In genomic region chr3:108762597-108763111, GRCm38 (mm10) we compare ENCODE assay signal across 10 mouse cellular contexts. TPM values are rescaled to one million over a fixed set of nuclear protein-coding genes. Genes with fewer than 3 reads are reported as not detected.
DNase-seq lines count a peak whose midpoint lies in the region; ATAC-seq lines count a peak whose summit lies in the region.
"Had no signal": no experiment of that assay in that cellular context is flagged by ENCODE, and none has a peak within 500 bp of the region (broad histone marks: within the 10 kb centered on the region; RNA-seq: fewer than 3 reads in every experiment).

No protein-coding gene starts in this region.

- no peaks in the 10 kb centered on the region for H3K4me1 ChIP-seq in midbrain, embryonic 11.5 days (ENCODE audit: control insufficient read depth, insufficient read depth, low read length)
- H3K4me1 ChIP-seq in midbrain, embryonic 13.5 days (replicated peaks): no peaks in the 10 kb centered on the region

- H3K27me3 ChIP-seq in midbrain, embryonic 11.5 days (ENCODE audit: control insufficient read depth, insufficient read depth, low read length): no peaks in the 10 kb centered on the region
- no peaks in the 10 kb centered on the region for H3K27me3 ChIP-seq in midbrain, embryonic 13.5 days
- H3K27me3 ChIP-seq: limb, embryonic 13.5 days had no signal

- DNase-seq in midbrain, embryonic 11.5 days (ENCODE audit: low spot score, missing footprints): peak; percentile 69
- peak; percentile 47 to 73 for DNase-seq in frontal cortex, adult 2 months (ENCODE audit: extremely low spot score in 1 of 2, low spot score in 1 of 2)
- DNase-seq in layer of hippocampus, postnatal 36 days: peak; percentile 16 to 20
- DNase-seq in skeletal muscle tissue, adult 2 months (ENCODE audit: low read depth, low spot score): peak; percentile 55
- no peak for DNase-seq in testis, postnatal 10 days (ENCODE audit: low spot score)
- DNase-seq in thymus, adult 18-20 months: no peak

- ATAC-seq in midbrain, embryonic 11.5 days (ENCODE audit: low FRiP score): no peak
- no peak for ATAC-seq in midbrain, embryonic 13.5 days
- no peak for ATAC-seq in granulocyte monocyte progenitor cell, adult 5-6 weeks (replicated peaks; ENCODE audit: poor library complexity, severe bottlenecking)

- no peaks in the 10 kb centered on the region for H3K36me3 ChIP-seq in midbrain, embryonic 11.5 days (ENCODE audit: control insufficient read depth, insufficient read depth, low read length)
- H3K36me3 ChIP-seq in midbrain, embryonic 13.5 days: no peaks in the 10 kb centered on the region
- H3K36me3 ChIP-seq: G1E; limb, embryonic 13.5 days had no signal

- H3K4me3 ChIP-seq in midbrain, embryonic 11.5 days (ENCODE audit: low read depth, low read length): no peak overlapping the region
- H3K4me3 ChIP-seq in midbrain, embryonic 13.5 days (replicated peaks): no peak overlapping the region
- H3K4me3 ChIP-seq: limb, embryonic 13.5 days had no signal

- H3K4me2 ChIP-seq in midbrain, embryonic 11.5 days: no peak overlapping the region
- no peak overlapping the region for H3K4me2 ChIP-seq in midbrain, embryonic 13.5 days (replicated peaks)
- H3K4me2 ChIP-seq: limb, embryonic 13.5 days had no signal

- 91% methylated on average over 7 of the region's 7 CpGs for WGBS in midbrain, embryonic 11.5 days
- 90% methylated on average over 7 of the region's 7 CpGs for WGBS in midbrain, embryonic 13.5 days

- no peaks in the 10 kb centered on the region for H3K9me3 ChIP-seq in midbrain, embryonic 11.5 days (ENCODE audit: control insufficient read depth, low read length)
- H3K9me3 ChIP-seq in midbrain, embryonic 13.5 days: no peaks in the 10 kb centered on the region
- H3K9me3 ChIP-seq: G1E; limb, embryonic 13.5 days had no signal

- no peak overlapping the region for H3K9ac ChIP-seq in midbrain, embryonic 11.5 days (ENCODE audit: low read length)
- no peak overlapping the region for H3K9ac ChIP-seq in midbrain, embryonic 13.5 days (replicated peaks)
- H3K9ac ChIP-seq: limb, embryonic 13.5 days had no signal

- no peak overlapping the region for H3K27ac ChIP-seq in midbrain, embryonic 11.5 days (ENCODE audit: low read depth, low read length)
- no peak overlapping the region for H3K27ac ChIP-seq in midbrain, embryonic 13.5 days
- H3K27ac ChIP-seq: limb, embryonic 13.5 days had no signal

RNA-seq across cellular contexts. Expression of gene Aknad1, which starts 23.2 kb away (rescaled TPM):
- not detected in 2 replicates for polyA plus RNA-seq in midbrain, embryonic 11.5 days (2014; fragmentation: Nextera tagmentation; extraction: Ambion mirVana)
- polyA plus RNA-seq in midbrain, embryonic 13.5 days (2015; fragmentation: Nextera tagmentation; extraction: Ambion mirVana): not detected in 2 replicates
- polyA plus RNA-seq in frontal cortex, adult 2 months (2012; rRNA removed): 0.02 and 0.04 TPM in 2 replicates
- under 1 TPM; 0.10 to 0.13 TPM for total RNA-seq in layer of hippocampus, postnatal 36 days (2021)
- total RNA-seq in granulocyte monocyte progenitor cell, adult 5-6 weeks (2014; fragmentation: Nextera tagmentation): not detected in 2 replicates
- not detected in 2 replicates for total RNA-seq in granulocyte monocyte progenitor cell, adult 5-6 weeks (2017)
- polyA plus RNA-seq: G1E had no signal

RNA-seq across cellular contexts. Expression of gene Gpsm2, which starts 40.5 kb away (rescaled TPM):
- 113 and 119 TPM in 2 replicates for polyA plus RNA-seq in midbrain, embryonic 11.5 days (2014; fragmentation: Nextera tagmentation; extraction: Ambion mirVana)
- polyA plus RNA-seq in midbrain, embryonic 13.5 days (2015; fragmentation: Nextera tagmentation; extraction: Ambion mirVana): 40.1 and 40.7 TPM in 2 replicates
- polyA plus RNA-seq in frontal cortex, adult 2 months (2012; rRNA removed): 12.7 and 13.7 TPM in 2 replicates
- 10 to 100 TPM; 15.9 to 19.6 TPM for total RNA-seq in layer of hippocampus, postnatal 36 days (2021)
- total RNA-seq in granulocyte monocyte progenitor cell, adult 5-6 weeks (2014; fragmentation: Nextera tagmentation): 3.7 and 7.4 TPM in 2 replicates
- total RNA-seq in granulocyte monocyte progenitor cell, adult 5-6 weeks (2017): 10.7 and 12.2 TPM in 2 replicates

Comparison
In these comparisons a context has a peak if more than half of its experiments do, and no peak if none do; other contexts are left out.
1. DNase-seq: peak in midbrain, embryonic 11.5 days (single experiment), frontal cortex, adult 2 months (2 of 2), layer of hippocampus, postnatal 36 days (2 of 2) and skeletal muscle tissue, adult 2 months (single experiment); none in testis, postnatal 10 days (single experiment) and thymus, adult 18-20 months (0 of 2).